Mouse (Mus musculus) small intestine, adult 2 months (tissue): Measurements from ENCODE around the gene Dll4.

Experiments
- CTCF ChIP-seq: fragments of 200-500 bp; IDR thresholded peaks from 2 replicates; pipeline ENCODE4 v1.5.1; 2012; ENCODE audit warnings: low read depth, mild to moderate bottlenecking, control low read depth, inconsistent platforms, low read length, moderate library complexity, mixed read lengths; ENCODE audit not compliant: insufficient replicate concordance, insufficient read length; ENCODE audit errors: extremely low read depth
- POLR2A ChIP-seq: fragments of 200-500 bp; IDR thresholded peaks from 2 replicates; pipeline ENCODE4 v1.6.1; 2012; ENCODE audit warnings: low read depth, mild to moderate bottlenecking, control low read depth, inconsistent platforms, low read length, moderate library complexity

DNA sequence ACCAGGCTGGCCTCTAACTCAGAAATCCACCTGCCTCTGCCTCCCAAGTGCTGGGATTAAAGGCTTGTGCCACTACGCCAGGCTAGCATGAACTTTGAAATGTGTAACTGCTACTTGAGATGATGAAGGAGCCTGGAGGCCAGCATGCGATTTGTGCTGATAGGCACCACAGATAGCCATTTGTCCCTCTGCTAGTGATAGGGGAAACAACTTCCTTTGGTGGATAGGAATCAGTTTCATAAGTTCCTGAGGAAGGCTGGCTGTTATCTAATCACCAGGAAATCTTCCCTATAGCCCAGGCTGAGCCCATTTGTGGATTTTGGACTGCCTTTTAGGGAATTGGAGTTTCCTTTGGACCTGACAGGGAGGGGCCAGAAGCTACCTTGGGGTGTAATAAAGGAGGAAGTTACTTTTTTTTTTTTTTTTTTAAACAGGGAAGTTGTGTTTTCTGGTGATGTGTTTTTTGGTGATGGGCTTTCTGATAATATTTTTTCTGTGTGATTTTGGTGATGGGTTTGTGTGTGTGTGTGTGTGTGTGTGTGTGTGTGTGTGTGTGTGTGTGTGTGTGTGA, 34.2 kb downstream of the Dll4 start:
- TF ChIP-seq POLR2A (no peak), CTCF (no peak)
